Mouse (Mus musculus) neural tube, embryonic 14.5 days (tissue): ENCODE data around the gene Cacng8. TPM values are rescaled to one million over a fixed set of nuclear protein-coding genes. Genes with fewer than 3 reads are reported as not detected.

Experiments
- ATAC-seq: fragments of 200-750 bp; cut with Nextera tagmentation; 2 replicates; pipeline ENCODE4 v1.8.0; 2017; ENCODE audit warnings: low read depth, mild to moderate bottlenecking, moderate TSS enrichment, moderate library complexity
- H3K27ac ChIP-seq: fragments of 300-500 bp; sonication (generic); 2 replicates; pipeline ENCODE4 v1.5.1; 2014; ENCODE audit warnings: low read depth, mild to moderate bottlenecking, control low read depth, low read length, moderate library complexity, mixed read lengths
- H3K27me3 ChIP-seq: fragments of 300-500 bp; sonication (generic); 2 replicates; pipeline ENCODE4 v1.6.1; 2014; ENCODE audit warnings: low read length; ENCODE audit not compliant: control insufficient read depth, insufficient read depth
- H3K36me3 ChIP-seq: fragments of 300-500 bp; sonication (generic); 2 replicates; pipeline ENCODE4 v1.6.1; 2014; ENCODE audit warnings: low read length, mixed read lengths; ENCODE audit not compliant: control insufficient read depth, insufficient read depth
- H3K4me1 ChIP-seq: fragments of 300-500 bp; sonication (generic); 2 replicates; pipeline ENCODE4 v1.6.1; 2014; ENCODE audit warnings: low read length; ENCODE audit not compliant: control insufficient read depth, insufficient read depth
- H3K4me2 ChIP-seq: fragments of 300-500 bp; sonication (generic); 2 replicates; pipeline ENCODE4 v1.6.1; 2014; ENCODE audit warnings: mild to moderate bottlenecking, low read depth, low read length, control low read depth
- H3K4me3 ChIP-seq: fragments of 300-500 bp; sonication (generic); 2 replicates; pipeline ENCODE4 v1.5.1; 2014; ENCODE audit warnings: low read depth, low read length, control low read depth, mixed read lengths
- H3K9ac ChIP-seq: fragments of 300-500 bp; sonication (generic); replicated peaks from 2 replicates; pipeline ENCODE4 v1.6.1; 2014; ENCODE audit warnings: low read depth, mild to moderate bottlenecking, control low read depth, low read length, mixed read lengths
- H3K9me3 ChIP-seq: fragments of 300-500 bp; sonication (generic); 2 replicates; pipeline ENCODE4 v1.6.1; 2016; ENCODE audit warnings: low read length; ENCODE audit not compliant: control insufficient read depth
- WGBS: fragments of 180-500 bp; shearing (Covaris S2); extraction: QIAGEN DNeasy Blood & Tissue Kit; methylation state at CpG from one replicate; pipeline ENCODE4 v1.1.7; 2014; 5-methylcytosine and 5-hydroxymethylcytosine counted together
- polyA plus RNA-seq: library from polyadenylated mRNA; unstranded; fragments of >200 nt; fragmentation: Nextera tagmentation; extraction: Ambion mirVana; gene quantifications from 2 replicates; pipeline ENCODE4 v1.2.1, GENCODE M21; 2014

Gene Cacng8
- polyA plus RNA-seq, 1 experiment from 2014 or later, result 12.9 TPM

DNA sequence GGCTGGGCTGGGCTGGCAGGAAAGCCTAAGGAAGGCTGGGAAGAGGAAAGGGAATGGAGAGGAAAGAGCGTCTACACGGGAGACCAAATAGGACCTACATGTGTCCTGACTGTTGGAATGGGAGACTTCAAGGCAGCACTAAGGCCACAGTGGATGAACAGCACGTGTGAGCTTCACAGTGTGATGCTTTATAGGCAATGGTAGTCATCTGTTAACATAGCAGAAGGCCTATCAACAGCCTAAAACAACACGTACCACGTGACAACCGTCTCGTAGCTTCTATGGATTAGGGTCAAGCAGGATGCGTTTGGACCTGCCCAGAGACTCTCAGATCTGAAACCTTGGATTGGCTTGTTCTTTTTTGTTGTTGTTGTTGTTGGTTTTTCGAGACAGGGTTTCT, 8.4 kb upstream of the Cacng8 start:
- no peak overlapping the region for H3K9ac ChIP-seq
- no peaks in the 10 kb centered on the region for H3K27me3 ChIP-seq
- no peaks in the 10 kb centered on the region for H3K4me1 ChIP-seq
- 85% methylated on average over 9 of the region's 9 CpGs for WGBS
- H3K4me3 ChIP-seq, result no peak overlapping the region
- no peak overlapping the region for H3K4me2 ChIP-seq
- no peaks in the 10 kb centered on the region for H3K9me3 ChIP-seq
- ATAC-seq, result no peak
- no peak overlapping the region for H3K27ac ChIP-seq
- no peaks in the 10 kb centered on the region for H3K36me3 ChIP-seq

DNA sequence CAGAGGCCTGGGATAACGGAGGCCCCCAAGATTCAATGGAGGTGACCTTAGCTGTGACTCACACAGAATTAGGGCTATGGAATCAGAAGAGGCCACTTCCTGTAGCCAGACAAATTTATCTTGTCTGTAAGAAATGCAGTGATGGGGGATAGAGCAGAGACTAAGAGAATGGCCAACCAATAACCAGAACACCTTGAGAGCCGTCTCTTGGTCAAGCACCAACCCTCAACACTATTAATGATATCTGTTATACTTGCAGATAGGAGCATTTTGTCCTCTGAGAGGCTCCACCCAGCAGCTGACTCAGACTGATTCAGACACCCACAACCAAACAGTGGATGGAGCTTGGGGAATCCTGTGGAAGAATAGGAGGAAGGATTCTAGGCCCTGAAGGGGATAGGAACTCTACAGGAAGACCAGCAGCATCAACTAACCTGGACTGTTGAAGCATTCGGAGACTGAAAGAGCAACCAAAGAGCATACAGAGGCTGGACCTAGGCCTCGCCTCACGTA, 5.6 kb upstream of the Cacng8 start:
- Histone ChIP-seq H3K4me3 (no peak overlapping the region), H3K27me3 (no peaks in the 10 kb centered on the region), H3K9ac (no peak overlapping the region), H3K27ac (no peak overlapping the region), H3K36me3 (no peaks in the 10 kb centered on the region), H3K4me1 (0 out of 2 replicates have a peak, but pooled peaks cover 6% of the 10 kb centered on the region), H3K9me3 (no peaks in the 10 kb centered on the region), H3K4me2 (no peak overlapping the region)
- 90% methylated on average over 5 of the region's 5 CpGs for WGBS
- ATAC-seq, result no peak

DNA sequence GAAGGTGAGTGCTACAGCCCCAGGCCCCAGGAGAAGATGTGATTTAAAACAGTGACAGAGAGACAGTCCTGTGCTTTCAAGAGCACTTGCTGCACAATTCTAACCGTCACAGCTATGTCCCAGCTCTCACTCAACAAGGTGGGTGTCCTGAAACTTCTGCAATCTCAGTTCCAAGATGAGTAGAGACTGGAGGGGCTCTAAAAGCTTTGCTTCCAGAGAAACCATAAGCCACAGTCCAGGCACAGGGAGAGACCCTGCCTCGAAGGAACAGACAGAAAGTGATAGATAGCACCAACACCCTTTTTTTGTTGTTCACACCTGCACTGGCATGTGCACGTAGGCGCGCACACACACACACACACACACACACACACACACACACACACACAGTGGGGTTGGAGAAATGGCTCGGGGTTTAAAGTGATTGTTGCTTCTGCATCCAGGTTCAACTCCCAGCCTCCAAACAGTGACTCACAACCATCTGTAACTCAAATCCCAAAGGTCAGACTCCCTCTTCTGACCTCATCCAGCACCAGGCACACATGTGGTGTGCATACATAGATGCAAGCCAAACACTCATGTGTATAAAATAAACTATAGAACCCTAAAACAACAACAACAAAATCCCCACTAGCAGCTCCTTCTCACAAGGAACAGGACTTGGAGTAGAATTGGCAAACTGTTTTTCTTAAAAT, 4.3 kb upstream of the Cacng8 start:
- WGBS, result 81% methylated on average over 6 of the region's 6 CpGs
- no peak for ATAC-seq

DNA sequence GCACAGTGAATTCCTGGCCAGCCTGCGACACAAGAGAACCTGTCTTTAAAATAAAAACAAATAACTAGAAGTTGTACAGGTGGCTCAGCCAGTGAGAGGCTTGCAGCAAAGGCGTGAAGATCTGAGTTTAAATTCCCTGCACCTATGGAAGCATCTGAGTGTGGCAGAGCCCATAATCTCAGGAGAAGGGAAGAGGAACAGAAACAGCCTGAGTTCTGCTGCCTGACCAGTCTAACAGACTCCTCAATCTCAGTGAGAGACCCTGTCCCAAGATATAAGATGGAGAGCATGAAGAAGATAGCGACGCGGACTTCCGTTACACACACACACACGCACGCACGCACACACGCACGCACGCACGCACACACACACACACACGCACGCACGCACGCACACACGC, 2.7 kb upstream of the Cacng8 start:
- no peak for ATAC-seq
- H3K4me3 ChIP-seq, result no peak overlapping the region
- WGBS, result 94% methylated on average over 18 of the region's 18 CpGs

More for the DNA sequence above, 4.3 kb upstream of the Cacng8 start:
- no peak overlapping the region for H3K9ac ChIP-seq
- no peaks in the 10 kb centered on the region for H3K27me3 ChIP-seq
- no peak overlapping the region for H3K4me2 ChIP-seq
- no peaks in the 10 kb centered on the region for H3K9me3 ChIP-seq
- 0 out of 2 replicates have a peak, but pooled peaks cover 6% of the 10 kb centered on the region for H3K4me1 ChIP-seq
- no peak overlapping the region for H3K27ac ChIP-seq
- no peak overlapping the region for H3K4me3 ChIP-seq
- H3K36me3 ChIP-seq, result no peaks in the 10 kb centered on the region

DNA sequence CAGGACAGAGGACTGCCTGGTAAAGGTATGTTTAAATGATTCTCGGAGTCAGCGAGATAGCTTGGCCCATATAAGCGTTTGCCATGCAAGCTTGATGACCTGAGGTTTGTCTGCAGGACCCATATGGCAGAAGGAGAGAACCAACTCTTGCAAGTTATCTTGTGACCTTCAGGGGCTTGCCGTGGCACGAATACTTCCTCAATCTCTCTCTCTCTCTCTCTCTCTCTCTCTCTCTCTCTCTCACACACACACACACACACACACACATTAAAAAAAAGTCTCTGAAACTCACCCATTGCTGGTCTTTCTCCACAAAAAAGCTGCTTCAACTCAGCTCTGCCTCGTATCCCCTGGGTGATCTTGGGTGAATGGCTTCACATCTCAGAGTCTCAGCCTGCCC, 1.6 kb upstream of the Cacng8 start:
- Histone ChIP-seq H3K4me3 (no peak overlapping the region; the same call in 1 of the 2 replicates), H3K9me3 (no peaks in the 10 kb centered on the region), H3K27me3 (no peaks in the 10 kb centered on the region), H3K4me1 (peaks cover 17% of the 10 kb centered on the region; the same call in 1 of the 2 replicates), H3K4me2 (peak overlapping the region; percentile 74; the same call in 1 of the 2 replicates), H3K9ac (no peak overlapping the region), H3K36me3 (no peaks in the 10 kb centered on the region), H3K27ac (no peak overlapping the region)
- 65% methylated on average over 6 of the region's 6 CpGs for WGBS
- ATAC-seq, result no peak

More for the DNA sequence above, 2.7 kb upstream of the Cacng8 start:
- Histone ChIP-seq H3K9ac (no peak overlapping the region), H3K27me3 (no peaks in the 10 kb centered on the region), H3K4me1 (peaks cover 17% of the 10 kb centered on the region; the same call in 1 of the 2 replicates), H3K4me2 (no peak overlapping the region), H3K36me3 (no peaks in the 10 kb centered on the region), H3K27ac (no peak overlapping the region), H3K9me3 (no peaks in the 10 kb centered on the region)

DNA sequence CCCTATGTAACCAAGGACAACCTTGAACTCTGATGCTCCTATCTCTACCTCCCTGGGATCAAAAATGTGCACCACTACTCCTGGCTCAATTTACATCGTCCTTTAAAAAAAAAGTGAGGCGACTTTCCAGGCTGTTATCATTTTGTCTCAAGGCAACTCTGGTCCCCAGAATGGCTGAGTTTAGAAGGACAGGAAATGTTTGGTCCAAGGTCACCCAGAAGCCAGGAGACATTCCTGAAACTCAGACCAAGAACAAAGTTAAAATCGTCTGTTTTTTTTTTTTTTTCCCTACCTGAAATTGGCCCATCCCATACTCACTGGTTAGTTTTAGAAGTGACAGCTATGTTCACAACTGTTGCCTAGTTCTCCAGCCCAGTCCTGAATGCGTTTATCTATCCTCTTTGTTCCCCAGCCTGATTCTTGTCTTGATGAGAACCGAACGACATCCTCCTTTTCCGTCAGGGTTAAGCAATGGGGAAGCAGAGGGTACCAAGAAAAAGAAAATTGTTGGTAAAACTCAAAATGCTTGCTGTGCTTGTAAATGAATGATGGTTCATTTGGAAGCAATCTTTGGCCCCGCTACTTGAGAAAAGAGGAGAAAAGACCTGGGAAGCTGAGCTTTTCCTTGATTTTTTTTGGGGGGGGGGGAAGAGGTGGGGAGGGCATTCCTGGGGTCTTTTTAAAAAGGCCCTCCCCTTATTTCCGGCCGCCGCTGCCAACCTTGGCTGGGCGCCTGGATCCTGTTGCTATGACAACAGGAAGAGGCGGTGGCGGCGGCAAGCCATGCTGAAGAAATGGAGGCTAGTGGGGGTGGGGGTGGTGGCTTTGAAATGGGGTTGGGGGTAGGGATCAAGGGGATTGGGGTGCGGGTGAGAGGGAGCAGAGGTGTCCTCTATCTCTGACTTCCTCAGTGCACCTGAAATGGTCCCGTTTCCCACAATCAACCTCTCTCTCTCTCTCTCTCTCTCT, 755 bp upstream of the Cacng8 start:
- H3K36me3 ChIP-seq, result peaks cover 6% of the 10 kb centered on the region; the same call in 1 of the 2 replicates
- 2% methylated on average over 17 of the region's 17 CpGs for WGBS
- H3K4me1 ChIP-seq, result peaks cover 17% of the 10 kb centered on the region; the same call in 1 of the 2 replicates

DNA sequence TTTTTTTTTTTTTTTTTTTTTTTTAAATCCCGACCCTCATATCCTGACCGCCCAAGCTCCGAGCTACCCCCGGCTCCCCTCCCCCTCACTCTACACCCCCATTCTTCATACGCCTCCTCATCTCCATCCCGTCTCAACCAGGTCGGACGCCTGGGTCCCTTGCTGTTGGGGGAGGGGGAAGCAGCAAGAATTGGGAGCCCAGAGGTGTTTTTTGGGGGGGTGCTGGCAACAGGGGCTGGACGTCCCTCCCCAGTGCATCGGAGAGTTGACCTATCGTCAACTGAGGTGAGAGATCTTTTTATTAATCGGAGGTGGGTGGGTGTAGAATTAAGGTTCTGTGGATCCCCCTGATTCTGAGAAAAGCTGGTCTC, 583 bp downstream of the Cacng8 start:
- whole genome bisulfite sequencing, result 2% methylated on average over 12 of the region's 12 CpGs
- peaks cover 17% of the 10 kb centered on the region; the same call in 1 of the 2 replicates for H3K4me1 ChIP-seq
- ATAC-seq, result peak; percentile 9; the same call in 1 of the 2 replicates

More for the DNA sequence above, 755 bp upstream of the Cacng8 start:
- Histone ChIP-seq H3K4me3 (peak overlapping the region; percentile 51), H3K27me3 (no peaks in the 10 kb centered on the region), H3K9me3 (no peaks in the 10 kb centered on the region), H3K4me2 (peak overlapping the region; percentile 74), H3K9ac (no peak overlapping the region; the same call in 1 of the 2 replicates), H3K27ac (no peak overlapping the region)
- ATAC-seq, result peak; percentile 72

DNA sequence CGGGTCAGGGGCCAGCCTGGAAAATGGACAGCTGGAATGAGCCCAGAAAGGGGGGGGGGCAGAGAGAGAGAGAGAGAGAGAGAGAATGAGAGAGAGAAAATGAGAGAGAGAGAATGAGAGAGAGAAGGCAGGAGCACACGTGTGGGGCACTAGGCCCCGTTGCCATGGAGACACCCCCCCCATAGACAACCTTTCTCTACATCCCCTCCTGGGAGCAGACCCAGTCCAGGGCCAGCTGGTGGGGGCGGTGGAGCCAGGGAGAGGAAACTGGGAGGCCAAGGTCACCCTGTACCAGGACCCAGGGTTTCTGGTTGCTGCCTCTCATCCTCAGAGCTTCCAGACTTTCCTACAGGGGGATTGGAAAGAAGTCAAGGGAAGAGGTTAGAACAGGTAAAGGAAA, 1.3 kb downstream of the Cacng8 start:
- H3K4me3 ChIP-seq, result peak overlapping the region; percentile 51
- peaks cover 17% of the 10 kb centered on the region; the same call in 1 of the 2 replicates for H3K4me1 ChIP-seq
- H3K4me2 ChIP-seq, result peak overlapping the region; percentile 74
- ATAC-seq, result peak; percentile 62; the same call in 1 of the 2 replicates
- H3K9me3 ChIP-seq, result no peaks in the 10 kb centered on the region
- peaks cover 6% of the 10 kb centered on the region; the same call in 1 of the 2 replicates for H3K36me3 ChIP-seq
- no peaks in the 10 kb centered on the region for H3K27me3 ChIP-seq
- WGBS, result 4% methylated on average over 4 of the region's 4 CpGs
- no peak overlapping the region for H3K27ac ChIP-seq
- peak overlapping the region; percentile 34; the same call in 1 of the 2 replicates for H3K9ac ChIP-seq

More for the DNA sequence above, 583 bp downstream of the Cacng8 start:
- H3K9ac ChIP-seq, result peak overlapping the region; percentile 54; the same call in 1 of the 2 replicates
- peaks cover 6% of the 10 kb centered on the region; the same call in 1 of the 2 replicates for H3K36me3 ChIP-seq
- peak overlapping the region; percentile 51 for H3K4me3 ChIP-seq
- H3K4me2 ChIP-seq, result peak overlapping the region; percentile 74
- H3K9me3 ChIP-seq, result no peaks in the 10 kb centered on the region
- H3K27ac ChIP-seq, result no peak overlapping the region
- no peaks in the 10 kb centered on the region for H3K27me3 ChIP-seq
